Mouse (Mus musculus) lung, postnatal 0 days (tissue): ENCODE results near the gene Rnf8.

Source experiments
- CTCF ChIP-seq: IDR thresholded peaks from 2 replicates; pipeline ENCODE4 v1.5.1; 2016; ENCODE audit warnings: antibody characterized with exemption, mild to moderate bottlenecking
- EP300 ChIP-seq: IDR thresholded peaks from 2 replicates; pipeline ENCODE4 v1.6.1; 2016; ENCODE audit warnings: antibody characterized with exemption, mild to moderate bottlenecking, control low read depth

GRCm38 (mm10) chr17:29595891-29596770 is 18.5 kb upstream of the Rnf8 start:
- TF ChIP-seq CTCF (no peak), EP300 (no peak)
